Mouse (Mus musculus): ENCODE results near the gene Commd1. TPM values are rescaled to one million over a fixed set of nuclear protein-coding genes. Genes with fewer than 3 reads are reported as not detected.

The Commd1 gene
- total and polyA plus RNA-seq, 3 experiments = 102 to 113 TPM; not detected in 1

- Histone ChIP-seq H3K4me3 (ENCODE audit: control insufficient read depth in 1 of 2, insufficient read depth in 1 of 2, low read depth in 2 of 2, low read length in 2 of 2) (no peak overlapping the region), H3K79me2 (ENCODE audit: control insufficient read depth, insufficient read depth, low read length, poor library complexity) (0 out of 2 replicates have a peak, but pooled peaks cover 2% of the 10 kb centered on the region), H3K9ac (ENCODE audit: control insufficient read depth, low read depth, low read length, poor library complexity, severe bottlenecking) (no peak overlapping the region), H3K4me1 (ENCODE audit: control insufficient read depth in 1 of 2, insufficient read depth in 2 of 2, low read length in 2 of 2) (peaks cover 3 to 14% of the 10 kb centered on the region in 2 experiments), H3K36me3 (ENCODE audit: control insufficient read depth in 1 of 2, insufficient read depth in 2 of 2, low read length in 2 of 2) (peaks cover 0 to 13% of the 10 kb centered on the region in 2 experiments; a peak in 2 of 4 replicates), H3K27me3 (ENCODE audit: control insufficient read depth in 1 of 2, insufficient read depth in 2 of 2, low read length in 2 of 2) (no peaks in the 10 kb centered on the region), H3K27ac (ENCODE audit: control insufficient read depth, low read depth, low read length) (no peak overlapping the region), H3K9me3 (replicated peaks; ENCODE audit: insufficient read depth, low read length) (no peaks in the 10 kb centered on the region)
- peak; percentile 59 for DNase-seq (ENCODE audit: low read depth, low spot score)
- no peak for TF ChIP-seq ZNF384 (IDR thresholded peaks at IDR 0.05; ENCODE audit: low read depth, low read length)
- TF ChIP-seq CTCF (IDR thresholded peaks at IDR 0.05 in 2 of 3, conservative IDR thresholded peaks at IDR 0.05 in 1 of 3; ENCODE audit: control insufficient read depth in 1 of 3, insufficient read depth in 1 of 3, low read depth in 2 of 3, low read length in 3 of 3, poor library complexity in 1 of 3, severe bottlenecking in 1 of 3) = peak; percentile 40 to 74 (median 62)
- TF ChIP-seq POLR2AphosphoS2 (IDR thresholded peaks at IDR 0.05; ENCODE audit: low read length) = no peak
- TF ChIP-seq JUND (IDR thresholded peaks at IDR 0.05; ENCODE audit: low read depth, low read length) = no peak
- TF ChIP-seq RAD21 (IDR thresholded peaks at IDR 0.05; ENCODE audit: low read depth, low read length) = peak; percentile 16
- peak; percentile 56 for TF ChIP-seq SMC3 (IDR thresholded peaks at IDR 0.05; ENCODE audit: low read depth, low read length)
- TF ChIP-seq POLR2A (IDR thresholded peaks at IDR 0.05; ENCODE audit: control insufficient read depth in 1 of 2, insufficient read depth in 1 of 2, low read depth in 1 of 2, low read length in 2 of 2, poor library complexity in 1 of 2) = no peak
Measured at GRCm38 (mm10) chr11:22950131-22950530, 32.1 kb downstream of the Commd1 start.

- Histone ChIP-seq H3K27ac (ENCODE audit: control insufficient read depth, low read depth, low read length) (no peak overlapping the region), H3K4me1 (ENCODE audit: control insufficient read depth in 1 of 2, insufficient read depth in 2 of 2, low read length in 2 of 2) (peaks cover 3 to 14% of the 10 kb centered on the region in 2 experiments)
Measured at GRCm38 (mm10) chr11:22949101-22949500, 33.1 kb downstream of the Commd1 start.

GRCm38 (mm10) chr11:22938983-22939382, 43.2 kb downstream of the Commd1 start:
- Histone ChIP-seq H3K79me2 (ENCODE audit: control insufficient read depth, insufficient read depth, low read length, poor library complexity) (no peaks in the 10 kb centered on the region), H3K4me1 (ENCODE audit: control insufficient read depth in 1 of 2, insufficient read depth in 2 of 2, low read length in 2 of 2) (peaks cover 8 to 11% of the 10 kb centered on the region in 2 experiments), H3K9me3 (replicated peaks; ENCODE audit: insufficient read depth, low read length) (no peaks in the 10 kb centered on the region), H3K27me3 (ENCODE audit: control insufficient read depth in 1 of 2, insufficient read depth in 2 of 2, low read length in 2 of 2) (no peaks in the 10 kb centered on the region), H3K4me3 (ENCODE audit: control insufficient read depth in 1 of 2, insufficient read depth in 1 of 2, low read depth in 2 of 2, low read length in 2 of 2) (no peak overlapping the region), H3K9ac (ENCODE audit: control insufficient read depth, low read depth, low read length, poor library complexity, severe bottlenecking) (no peak overlapping the region), H3K27ac (ENCODE audit: control insufficient read depth, low read depth, low read length) (no peak overlapping the region), H3K36me3 (ENCODE audit: control insufficient read depth in 1 of 2, insufficient read depth in 2 of 2, low read length in 2 of 2) (peaks cover 0 to 18% of the 10 kb centered on the region in 2 experiments; a peak in 2 of 4 replicates)
- 0 out of 2 replicates have a peak, but pooled peaks have one; percentile 11 for TF ChIP-seq GATA1 (IDR thresholded peaks at IDR 0.05; ENCODE audit: low read depth, low read length)
- TF ChIP-seq CHD2 (IDR thresholded peaks at IDR 0.05; ENCODE audit: low read length) = no peak
- no peak for TF ChIP-seq TBP (IDR thresholded peaks at IDR 0.05; ENCODE audit: low read depth, low read length)
- TF ChIP-seq ZNF384 (IDR thresholded peaks at IDR 0.05; ENCODE audit: low read depth, low read length) = peak; percentile 95
- no peak for DNase-seq (ENCODE audit: low read depth, low spot score)

More at GRCm38 (mm10) chr11:22949101-22949500, 33.1 kb downstream of the Commd1 start:
- Histone ChIP-seq H3K4me3 (ENCODE audit: control insufficient read depth in 1 of 2, insufficient read depth in 1 of 2, low read depth in 2 of 2, low read length in 2 of 2) (no peak overlapping the region), H3K9ac (ENCODE audit: control insufficient read depth, low read depth, low read length, poor library complexity, severe bottlenecking) (no peak overlapping the region), H3K79me2 (ENCODE audit: control insufficient read depth, insufficient read depth, low read length, poor library complexity) (0 out of 2 replicates have a peak, but pooled peaks cover 2% of the 10 kb centered on the region), H3K9me3 (replicated peaks; ENCODE audit: insufficient read depth, low read length) (no peaks in the 10 kb centered on the region), H3K36me3 (ENCODE audit: control insufficient read depth in 1 of 2, insufficient read depth in 2 of 2, low read length in 2 of 2) (peaks cover 0 to 13% of the 10 kb centered on the region in 2 experiments; a peak in 2 of 4 replicates), H3K27me3 (ENCODE audit: control insufficient read depth in 1 of 2, insufficient read depth in 2 of 2, low read length in 2 of 2) (no peaks in the 10 kb centered on the region)
- DNase-seq (ENCODE audit: low read depth, low spot score) = peak; percentile 52
- TF ChIP-seq MAFK (IDR thresholded peaks at IDR 0.05; ENCODE audit: borderline replicate concordance, low read depth, low read length) (no peak), MYB (IDR thresholded peaks at IDR 0.05; ENCODE audit: low read depth, low read length) (no peak), GATA1 (IDR thresholded peaks at IDR 0.05; ENCODE audit: low read depth, low read length) (no peak), ETS1 (IDR thresholded peaks at IDR 0.05; ENCODE audit: low read depth, low read length) (no peak), GABPA (IDR thresholded peaks at IDR 0.05; ENCODE audit: low read depth, low read length) (no peak), MAX (IDR thresholded peaks at IDR 0.05; ENCODE audit: low read length) (no peak), CHD1 (IDR thresholded peaks at IDR 0.05; ENCODE audit: low read depth, low read length) (no peak)
